ENCODE assay signal across 8 mouse cellular contexts in genomic region chr12:9570496-9570995, GRCm38 (mm10). TPM values are rescaled to one million over a fixed set of nuclear protein-coding genes. Genes with fewer than 3 reads are reported as not detected.
DNase-seq lines count a peak whose midpoint lies in the region; ATAC-seq and TF ChIP-seq lines count a peak whose summit lies in the region.

No protein-coding gene starts in this region.

- H3K27ac ChIP-seq in heart, embryonic 10.5 days: no peak overlapping the region
- H3K27ac ChIP-seq in embryonic facial prominence, embryonic 15.5 days (replicated peaks): peak overlapping the region; percentile 68
- H3K27ac ChIP-seq in intestine, embryonic 14.5 days (ENCODE audit: low read depth): no peak overlapping the region

- TF ChIP-seq POLR2A in myocyte (IDR thresholded peaks at IDR 0.05; ENCODE audit: insufficient read length, low read depth): no peak

- H3K9ac ChIP-seq in embryonic facial prominence, embryonic 15.5 days: peak overlapping the region; percentile 7; the same call in 1 of the 2 replicates
- H3K9ac ChIP-seq in intestine, embryonic 14.5 days (ENCODE audit: low read length): 0 out of 2 replicates have a peak overlapping the region, but pooled peaks have one; percentile 22

- H3ac ChIP-seq in myocyte (ENCODE audit: control insufficient read depth, insufficient read length): no peak overlapping the region

- WGBS in heart, embryonic 10.5 days: under 1% methylated on average over 17 of the region's 17 CpGs
- 1% methylated on average over 17 of the region's 17 CpGs for WGBS in embryonic facial prominence, embryonic 15.5 days
- 1% methylated on average over 17 of the region's 17 CpGs for WGBS in intestine, embryonic 14.5 days

- no peaks in the 10 kb centered on the region for H3K79me2 ChIP-seq in myocyte (ENCODE audit: control insufficient read depth, insufficient read depth)

- H3K4me1 ChIP-seq in heart, embryonic 10.5 days: peaks cover 21% of the 10 kb centered on the region
- peaks cover 30% of the 10 kb centered on the region for H3K4me1 ChIP-seq in embryonic facial prominence, embryonic 15.5 days
- peaks cover 5% of the 10 kb centered on the region for H3K4me1 ChIP-seq in intestine, embryonic 14.5 days (replicated peaks; ENCODE audit: control insufficient read depth, insufficient read depth, low read length)

- no peaks in the 10 kb centered on the region for H3K9me3 ChIP-seq in heart, embryonic 10.5 days
- no peaks in the 10 kb centered on the region for H3K9me3 ChIP-seq in embryonic facial prominence, embryonic 15.5 days (replicated peaks)
- no peaks in the 10 kb centered on the region for H3K9me3 ChIP-seq in intestine, embryonic 14.5 days (ENCODE audit: control insufficient read depth, low read length)

- no peak for ATAC-seq in embryonic facial prominence, embryonic 15.5 days (ENCODE audit: insufficient number of reproducible peaks, low FRiP score, low TSS enrichment, low read depth)
- ATAC-seq in intestine, embryonic 14.5 days (replicated peaks; ENCODE audit: low FRiP score, low TSS enrichment, low read depth): no peak

- no peaks in the 10 kb centered on the region for H3K36me3 ChIP-seq in heart, embryonic 10.5 days
- H3K36me3 ChIP-seq in embryonic facial prominence, embryonic 15.5 days: no peaks in the 10 kb centered on the region
- H3K36me3 ChIP-seq in intestine, embryonic 14.5 days (ENCODE audit: control insufficient read depth, insufficient read depth, low read length): no peaks in the 10 kb centered on the region
- no peaks in the 10 kb centered on the region for H3K36me3 ChIP-seq in myocyte (ENCODE audit: control insufficient read depth, insufficient read depth)

- no peak for DNase-seq in heart, embryonic 10.5 days (ENCODE audit: low spot score)
- DNase-seq in heart, postnatal 25 days (ENCODE audit: low spot score): no peak
- no peak for DNase-seq in intestine, embryonic 14.5 days (ENCODE audit: low spot score)
- no peak for DNase-seq in cerebellum, adult 11-12 months
- DNase-seq in thymus, adult 18-20 months: no peak
- no peak for DNase-seq in kidney, adult 9 months

- H3K27me3 ChIP-seq in heart, embryonic 10.5 days (ENCODE audit: insufficient read depth, poor library complexity, severe bottlenecking): peaks cover 46% of the 10 kb centered on the region
- peaks cover 41% of the 10 kb centered on the region for H3K27me3 ChIP-seq in embryonic facial prominence, embryonic 15.5 days
- peaks cover 58% of the 10 kb centered on the region for H3K27me3 ChIP-seq in intestine, embryonic 14.5 days (replicated peaks; ENCODE audit: control insufficient read depth, insufficient read depth, low read length)
- H3K27me3 ChIP-seq in myocyte (ENCODE audit: control insufficient read depth, insufficient read depth, insufficient read length): no peaks in the 10 kb centered on the region

- intact Hi-C loops in heart, postnatal 25 days (cut with DNase I): loop anchor here (2.0 to 10.0 kb wide), 5 partner anchors 316 to 967 kb away; no protein-coding TSS in a partner anchor

- H3K4me2 ChIP-seq in embryonic facial prominence, embryonic 15.5 days (replicated peaks): peak overlapping the region; percentile 66
- H3K4me2 ChIP-seq in intestine, embryonic 14.5 days (ENCODE audit: low read length): peak overlapping the region; percentile 75
- peak overlapping the region; percentile 71 for H3K4me2 ChIP-seq in myocyte (ENCODE audit: low read depth)

- H3K4me3 ChIP-seq in heart, embryonic 10.5 days: peak overlapping the region; percentile 60
- H3K4me3 ChIP-seq in embryonic facial prominence, embryonic 15.5 days (replicated peaks): peak overlapping the region; percentile 45
- peak overlapping the region; percentile 37 for H3K4me3 ChIP-seq in intestine, embryonic 14.5 days (ENCODE audit: low read depth, low read length)
- H3K4me3 ChIP-seq in myocyte: peak overlapping the region; percentile 27

TF ChIP-seq in myocyte, 11 proteins besides CTCF, POLR2A, EP300 and RAD21:
- TF ChIP-seq MYOG (IDR thresholded peaks at IDR 0.05; ENCODE audit: control insufficient read depth in 1 of 3, insufficient read depth in 1 of 3, insufficient read length in 2 of 3, low read depth in 2 of 3) (no peak), CEBPB (IDR thresholded peaks at IDR 0.05; ENCODE audit: insufficient read depth, poor library complexity, severe bottlenecking) (no peak), USF1 (IDR thresholded peaks at IDR 0.05; ENCODE audit: low read depth) (no peak), MAX (IDR thresholded peaks at IDR 0.05; ENCODE audit: low read depth) (no peak), REST (IDR thresholded peaks at IDR 0.05; ENCODE audit: insufficient read depth, insufficient read length) (no peak), SRF (IDR thresholded peaks at IDR 0.05; ENCODE audit: control insufficient read depth, insufficient read length, low read depth) (no peak), MYOD1 (IDR thresholded peaks at IDR 0.05; ENCODE audit: control insufficient read depth in 1 of 3, insufficient read length in 2 of 3, low read depth in 2 of 3) (no peak), E2F4 (IDR thresholded peaks at IDR 0.05; ENCODE audit: insufficient read depth) (no peak), TCF12 (IDR thresholded peaks at IDR 0.05; ENCODE audit: insufficient read depth, poor library complexity, severe bottlenecking) (no peak), POLR2AphosphoS2 (IDR thresholded peaks at IDR 0.05; ENCODE audit: insufficient read length, low read depth) (no peak), TCF3 (IDR thresholded peaks at IDR 0.05; ENCODE audit: insufficient read length, low read depth) (no peak)
TF ChIP-seq in myocyte: peak in this region for 0.

RNA-seq across cellular contexts. Expression of gene Osr1, which starts 0.6 kb away (rescaled TPM):
- 2.8 and 14.9 TPM in 2 replicates for polyA plus RNA-seq in heart, embryonic 10.5 days (2016; fragmentation: Nextera tagmentation; extraction: Ambion mirVana)
- total RNA-seq in heart, postnatal 25 days (2021): 1 to 10 TPM; 3.0 to 5.6 TPM
- polyA plus RNA-seq in embryonic facial prominence, embryonic 15.5 days (2015; fragmentation: Nextera tagmentation; extraction: Ambion mirVana): 111 and 127 TPM in 2 replicates
- 52.3 and 55.6 TPM in 2 replicates for polyA plus RNA-seq in intestine, embryonic 14.5 days (2014; fragmentation: Nextera tagmentation; extraction: Ambion mirVana)
- polyA plus RNA-seq in myocyte (2012; fragmentation: generic; extraction: Trizol): 3.0 TPM
